Mouse (Mus musculus): Measurements from ENCODE around the gene Zkscan6. TPM values are rescaled to one million over a fixed set of nuclear protein-coding genes. Genes with fewer than 3 reads are reported as not detected.

Gene Zkscan6
- 10.2 and 10.6 TPM in 2 replicates for polyA plus RNA-seq (2012; rRNA removed)

DNA sequence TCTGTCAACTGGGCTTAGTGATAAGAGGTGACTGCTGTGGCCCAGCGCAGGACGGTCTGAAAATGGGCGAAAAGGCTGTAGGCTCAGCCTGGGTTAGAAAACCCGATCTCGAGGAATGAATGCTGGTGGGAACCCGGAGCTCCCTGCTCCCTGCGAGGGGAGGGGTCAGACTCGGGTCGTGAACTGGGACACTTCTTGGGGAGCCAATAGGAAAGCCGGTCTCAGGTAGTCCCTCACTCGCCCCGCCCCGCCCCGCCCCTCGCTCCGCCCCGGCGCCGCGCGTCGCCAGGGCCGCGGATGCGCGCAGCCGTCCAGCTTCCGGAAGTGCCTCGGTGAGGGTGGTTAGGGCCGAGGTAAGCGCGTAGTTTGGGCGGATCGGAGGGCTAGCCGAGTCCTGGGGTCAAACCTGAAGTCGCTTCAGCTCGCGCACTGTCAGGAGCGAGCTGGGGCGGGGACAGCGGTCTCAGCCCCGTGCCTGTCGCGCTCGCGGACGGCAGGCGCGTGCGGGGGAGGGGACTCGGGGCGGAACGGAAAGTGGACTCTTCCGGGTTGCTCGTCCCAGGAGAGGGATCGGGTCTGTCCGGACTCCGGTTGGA is at the start of gene Zkscan6:
Gene Zkscan6 (plus strand): TSS at position 267 of the 596 bp plus-strand sequence.
- peak; percentile 69 to 85 for DNase-seq (ENCODE audit: extremely low spot score in 1 of 2, low spot score in 1 of 2)

DNA sequence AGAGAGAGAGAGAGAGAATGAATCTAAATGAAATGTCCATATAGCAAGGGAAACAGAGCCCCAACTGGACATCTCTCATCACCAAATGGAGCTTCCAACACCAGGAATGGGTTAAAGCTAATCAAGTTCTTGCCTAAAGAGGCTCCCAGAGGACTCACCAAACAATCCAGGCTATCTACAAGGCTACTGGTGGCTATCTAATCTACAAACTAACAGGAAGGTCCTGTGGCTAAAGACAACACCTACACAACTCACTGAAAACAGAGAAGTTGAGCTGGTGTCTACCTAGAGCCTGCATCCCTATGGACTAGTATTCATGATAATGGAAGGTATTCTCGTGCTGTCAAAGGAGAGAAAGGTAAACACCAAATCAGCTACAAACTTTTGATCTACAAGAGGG is 47.6 kb upstream of the Zkscan6 start:
- no peak for DNase-seq (ENCODE audit: extremely low spot score in 1 of 2, low spot score in 1 of 2)

DNA sequence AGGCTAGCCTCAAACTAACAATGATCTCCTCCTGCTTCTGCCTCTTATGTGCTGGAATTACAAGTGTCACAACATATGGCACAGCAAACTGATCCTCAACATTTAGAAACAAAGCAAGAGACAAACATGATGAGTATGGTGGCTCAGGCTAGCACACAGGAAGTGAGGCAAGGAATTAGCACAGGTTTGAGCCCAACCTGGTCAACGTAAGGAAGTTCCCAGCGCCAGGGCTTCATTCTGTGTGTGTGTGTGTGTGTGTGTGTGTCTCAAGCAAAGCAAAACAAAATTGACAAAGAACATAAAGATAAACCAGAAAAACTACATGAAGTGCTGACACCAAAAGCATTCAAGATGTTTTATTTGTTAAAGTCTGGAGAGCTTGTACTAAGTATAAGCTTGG is 46.1 kb upstream of the Zkscan6 start:
- no peak for DNase-seq (ENCODE audit: extremely low spot score in 1 of 2, low spot score in 1 of 2)

DNA sequence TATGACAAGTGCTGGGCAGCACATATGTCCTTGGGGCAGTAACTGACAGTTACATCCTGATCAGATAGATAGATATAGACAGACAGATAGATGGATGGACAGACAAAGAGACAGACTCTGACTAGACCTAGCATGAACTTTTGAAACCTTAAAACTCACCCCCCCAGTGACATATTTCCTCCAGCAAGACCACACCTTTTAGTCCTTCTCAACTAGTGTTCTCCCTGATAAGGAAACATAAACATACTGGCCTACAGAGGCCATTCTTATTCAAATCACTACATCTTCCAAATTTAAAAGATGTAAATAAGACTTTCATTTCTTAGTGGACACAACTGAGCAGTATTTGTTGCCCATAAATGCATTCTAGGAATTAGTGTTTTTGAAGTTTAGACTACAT is 38.5 kb upstream of the Zkscan6 start:
- no peak for DNase-seq (ENCODE audit: extremely low spot score in 1 of 2, low spot score in 1 of 2)

DNA sequence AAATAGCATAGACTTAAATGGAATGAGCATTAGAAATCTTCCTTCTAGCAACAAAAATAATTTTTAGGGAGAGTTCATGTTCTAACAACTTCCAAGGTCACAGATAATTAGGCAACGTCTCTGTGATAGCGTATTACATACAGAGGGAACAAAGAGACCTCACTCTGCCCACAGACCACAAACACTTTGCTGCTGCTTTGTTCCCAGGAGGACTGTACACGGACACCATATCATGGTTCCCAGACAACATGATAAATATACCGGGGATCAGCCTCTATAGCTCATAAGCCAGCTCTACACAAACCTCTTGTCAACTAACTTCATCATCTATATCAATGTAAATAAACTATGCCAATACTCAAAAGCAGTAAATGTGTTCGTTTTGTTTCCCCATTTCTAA is 37.0 kb upstream of the Zkscan6 start:
- no peak for DNase-seq (ENCODE audit: extremely low spot score in 1 of 2, low spot score in 1 of 2)

DNA sequence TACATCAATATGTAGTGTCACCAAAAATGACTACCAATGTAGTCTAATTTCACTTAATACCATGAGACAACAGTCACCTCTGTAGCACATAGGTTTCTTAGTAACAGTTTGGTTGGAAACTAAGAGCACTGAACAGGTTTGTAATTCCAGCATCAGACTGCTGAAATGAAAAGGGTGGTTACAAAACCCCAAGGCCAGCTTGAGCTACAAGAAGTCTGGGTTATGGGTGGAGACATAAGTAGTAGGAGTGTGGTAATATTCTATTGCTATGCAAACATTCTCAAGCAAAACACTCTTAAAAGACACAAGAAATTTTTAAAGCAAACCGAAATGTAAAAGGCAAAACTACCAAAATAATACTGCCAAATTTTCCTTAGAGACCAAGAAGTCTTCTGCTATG is 35.4 kb upstream of the Zkscan6 start:
- no peak for DNase-seq (ENCODE audit: extremely low spot score in 1 of 2, low spot score in 1 of 2)

DNA sequence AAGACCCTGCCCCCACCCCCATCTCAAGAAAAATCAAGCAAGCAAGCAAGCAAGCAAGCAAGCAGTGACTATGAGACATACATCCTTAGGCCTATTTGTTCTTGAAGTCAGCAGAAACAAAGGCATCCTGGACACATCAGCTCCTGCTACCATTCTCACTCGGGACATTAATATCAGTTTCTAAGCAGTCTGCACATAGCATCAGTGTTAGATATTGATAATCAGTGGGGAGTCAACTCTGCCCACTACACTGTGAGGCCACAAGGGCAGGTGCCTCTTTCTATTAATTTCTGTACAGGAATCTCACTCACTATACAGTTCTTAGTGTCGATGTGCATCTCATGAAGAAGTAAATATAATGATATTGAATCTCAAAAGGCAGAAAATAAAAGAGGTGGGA is 33.4 kb upstream of the Zkscan6 start:
- DNase-seq (ENCODE audit: extremely low spot score in 1 of 2, low spot score in 1 of 2) = no peak

DNA sequence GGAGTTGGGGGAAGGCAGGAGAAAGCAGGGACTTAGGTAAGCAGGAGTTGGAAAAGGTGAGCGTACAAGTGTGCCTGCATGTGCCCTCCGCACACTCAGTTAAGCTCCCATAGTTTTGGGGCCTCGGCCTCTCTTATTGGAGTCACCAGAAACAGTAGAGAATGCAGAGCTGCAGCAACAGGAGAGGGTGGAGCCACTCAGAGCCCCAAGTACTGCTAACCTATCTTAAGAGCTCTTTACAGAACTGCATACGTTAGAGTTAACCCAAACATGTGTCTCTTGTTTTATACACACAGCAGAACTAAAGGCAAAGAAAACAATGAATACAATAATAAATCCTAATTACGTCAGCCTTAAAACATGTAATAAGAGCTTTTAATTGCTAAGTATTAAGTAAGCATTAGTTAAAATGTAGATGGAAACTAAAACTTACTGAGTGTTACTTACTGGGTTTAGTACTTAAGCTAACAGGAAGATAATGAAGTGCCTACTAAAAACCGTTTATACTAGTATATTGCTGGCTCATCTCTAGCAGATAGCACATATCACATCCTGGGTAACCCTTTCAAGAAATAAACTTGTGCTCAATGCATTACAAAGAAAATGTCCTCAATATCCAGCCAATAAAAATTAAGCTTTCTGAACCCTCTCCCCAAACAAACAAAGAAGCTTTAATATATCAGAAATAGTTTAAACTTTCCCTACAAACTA is 32.9 kb upstream of the Zkscan6 start:
- DNase-seq (ENCODE audit: extremely low spot score in 1 of 2, low spot score in 1 of 2) = no peak

DNA sequence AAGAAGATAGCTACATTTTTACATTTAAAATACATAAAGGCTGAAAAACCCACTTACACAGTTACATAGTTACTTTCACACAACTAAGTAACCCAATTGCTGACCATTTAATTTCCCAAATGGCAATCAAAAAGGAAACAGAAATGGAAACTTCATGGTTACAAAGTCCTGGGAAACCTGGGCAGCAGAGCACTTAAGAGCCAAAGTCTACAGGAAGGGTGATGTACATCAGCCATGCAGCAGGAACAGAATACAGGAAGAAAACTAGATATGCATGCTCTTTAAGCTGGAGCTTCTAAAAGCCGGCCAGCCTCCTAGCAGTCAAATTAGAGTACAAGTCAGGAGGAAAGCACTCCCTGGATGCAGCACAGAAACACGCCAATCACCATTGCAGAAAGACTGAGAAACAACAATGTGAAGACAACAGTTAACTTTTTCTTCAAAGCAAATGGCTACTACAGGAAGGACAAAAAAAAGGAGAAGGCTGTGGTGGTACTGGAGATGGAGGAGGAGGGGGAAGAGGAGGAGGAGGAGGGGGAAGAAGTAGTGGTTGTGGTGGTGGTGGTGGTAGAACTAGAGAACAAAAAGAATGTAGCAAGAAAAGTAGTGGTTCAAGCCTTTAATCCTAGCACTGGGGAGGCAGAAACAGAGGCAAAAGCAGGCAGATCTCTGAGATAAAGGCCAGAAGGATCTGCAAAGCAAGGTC is 29.9 kb upstream of the Zkscan6 start:
- no peak for DNase-seq (ENCODE audit: extremely low spot score in 1 of 2, low spot score in 1 of 2)

DNA sequence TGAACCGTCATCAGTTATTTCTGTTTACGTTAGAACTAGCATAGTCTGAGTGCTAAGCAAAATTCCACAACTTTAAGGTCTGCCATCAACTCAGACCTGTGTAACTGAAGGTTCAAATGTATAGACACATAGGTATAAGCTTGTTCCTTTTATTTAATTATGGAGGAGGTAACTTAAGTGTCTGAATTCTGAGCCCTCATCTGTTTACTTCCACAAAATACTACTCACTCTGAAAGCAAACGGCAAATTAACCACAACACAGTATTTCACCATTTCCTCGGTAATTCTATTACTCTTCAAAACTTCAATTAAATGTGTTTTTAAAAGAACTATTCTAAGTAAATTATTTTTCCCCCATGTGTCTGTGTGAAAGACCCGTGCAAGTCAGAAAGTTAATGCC is 29.2 kb upstream of the Zkscan6 start:
- DNase-seq (ENCODE audit: extremely low spot score in 1 of 2, low spot score in 1 of 2) = no peak

DNA sequence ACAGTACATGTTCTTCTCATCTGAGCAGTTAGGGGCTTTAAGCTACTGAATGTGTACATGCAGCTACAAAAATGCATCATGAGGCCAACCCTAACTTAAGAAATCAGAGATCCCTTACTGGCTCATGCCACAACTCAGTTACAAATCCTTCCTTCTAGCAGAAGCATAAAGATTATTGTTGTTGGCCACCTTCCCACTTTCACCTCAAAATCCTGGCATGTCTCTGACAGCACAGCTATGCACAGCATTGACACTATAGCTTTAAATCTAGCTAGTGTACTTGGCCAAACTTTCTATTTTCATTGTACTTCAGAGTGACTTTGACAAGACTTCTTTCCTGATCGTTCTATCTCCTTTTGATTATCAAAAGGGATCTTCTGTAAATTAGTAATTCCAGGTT is 27.9 kb upstream of the Zkscan6 start:
- DNase-seq (ENCODE audit: extremely low spot score in 1 of 2, low spot score in 1 of 2) = no peak

DNA sequence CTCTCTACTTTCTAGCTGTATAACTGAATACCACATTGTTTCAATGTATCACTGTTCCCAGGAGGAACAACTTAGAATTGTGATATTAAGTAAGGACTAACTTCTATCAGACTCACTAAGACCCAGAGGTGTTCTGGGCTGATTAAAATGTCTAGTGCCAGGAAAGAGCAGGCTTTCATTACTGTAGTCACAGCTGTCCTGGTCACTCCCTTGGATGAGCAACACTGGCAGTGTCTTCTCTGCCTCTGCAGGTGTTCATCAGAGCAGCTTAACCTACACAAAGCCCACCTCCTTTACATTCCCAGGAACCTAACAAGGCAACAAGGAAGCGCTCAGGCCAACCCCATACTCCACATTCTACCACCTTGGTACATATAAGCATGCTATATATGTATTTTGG is 27.4 kb upstream of the Zkscan6 start:
- DNase-seq (ENCODE audit: extremely low spot score in 1 of 2, low spot score in 1 of 2) = no peak

DNA sequence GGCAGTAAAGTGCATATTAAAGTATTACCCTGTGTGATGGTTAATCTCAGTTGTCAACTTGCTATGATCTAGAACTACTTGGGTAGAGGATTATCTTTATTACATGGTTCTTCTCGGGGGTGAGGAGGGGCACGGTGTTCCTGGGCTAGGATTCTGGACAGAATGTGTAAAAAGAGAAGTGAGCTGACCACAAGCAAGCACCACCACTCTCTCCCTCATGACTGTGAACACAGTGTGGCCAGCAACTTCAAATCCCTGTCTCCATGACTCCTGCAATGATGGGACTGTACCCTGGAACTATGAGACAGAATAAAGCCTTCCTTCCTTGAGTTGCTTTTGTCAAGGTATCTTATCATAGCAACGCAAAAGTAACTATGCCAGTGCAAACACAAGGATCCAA is 25.4 kb upstream of the Zkscan6 start:
- DNase-seq (ENCODE audit: extremely low spot score in 1 of 2, low spot score in 1 of 2) = no peak

DNA sequence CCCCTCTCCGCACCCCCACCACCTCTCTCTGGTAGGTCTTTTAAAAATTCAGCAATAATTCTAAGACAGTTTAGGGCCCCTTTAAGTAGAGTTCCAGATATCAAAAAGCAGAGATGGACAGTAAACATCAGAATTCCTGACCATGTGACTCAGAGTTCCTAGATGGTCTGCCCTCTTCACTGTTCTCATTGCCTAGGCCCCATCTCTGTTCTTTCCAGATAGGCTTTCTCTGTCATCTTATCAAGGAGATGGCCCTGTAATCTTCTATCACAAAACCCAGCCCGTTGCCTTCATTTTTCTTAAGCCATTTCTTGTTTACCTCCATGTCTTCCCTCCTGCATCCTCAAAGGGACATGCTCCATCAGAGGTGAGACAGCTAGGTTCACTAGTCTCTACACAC is 20.8 kb upstream of the Zkscan6 start:
- no peak for DNase-seq (ENCODE audit: extremely low spot score in 1 of 2, low spot score in 1 of 2)

DNA sequence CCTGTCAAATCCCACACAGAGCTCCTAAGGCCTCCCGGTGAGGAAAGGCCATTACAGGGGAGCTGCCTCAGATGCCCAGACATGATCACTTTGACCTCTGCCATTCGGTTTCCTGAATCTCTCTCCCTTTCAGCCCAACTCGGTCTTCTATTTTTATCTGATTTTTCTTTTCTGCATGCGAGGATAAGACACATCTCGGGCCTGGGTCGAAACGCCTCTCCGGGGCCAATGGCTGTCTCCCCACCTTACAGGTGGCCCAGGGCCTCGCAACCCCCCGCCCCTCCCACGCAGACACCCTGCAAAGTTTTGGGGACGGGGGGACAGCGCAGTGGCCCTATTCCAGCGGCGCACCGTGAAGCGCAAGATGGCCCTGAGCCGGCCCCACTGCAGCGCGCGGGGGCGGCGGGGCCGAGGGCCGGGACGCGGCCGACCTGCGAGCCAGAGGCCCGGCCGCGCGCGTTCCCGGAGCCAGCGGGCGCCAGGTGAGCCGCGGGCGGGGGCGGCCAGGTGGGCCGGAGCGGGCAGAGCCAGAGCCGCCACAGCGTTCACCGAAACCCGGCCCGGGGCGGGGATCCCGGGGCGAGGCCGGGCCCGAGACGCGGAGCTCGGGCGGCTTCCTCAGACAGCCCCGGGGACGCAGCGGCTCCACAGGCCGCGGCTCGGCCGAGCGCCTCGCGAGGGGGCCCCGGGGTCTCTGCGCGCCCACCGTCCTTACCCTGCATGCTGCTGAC is 19.4 kb upstream of the Zkscan6 start:
- no peak for DNase-seq (ENCODE audit: extremely low spot score in 1 of 2, low spot score in 1 of 2)

DNA sequence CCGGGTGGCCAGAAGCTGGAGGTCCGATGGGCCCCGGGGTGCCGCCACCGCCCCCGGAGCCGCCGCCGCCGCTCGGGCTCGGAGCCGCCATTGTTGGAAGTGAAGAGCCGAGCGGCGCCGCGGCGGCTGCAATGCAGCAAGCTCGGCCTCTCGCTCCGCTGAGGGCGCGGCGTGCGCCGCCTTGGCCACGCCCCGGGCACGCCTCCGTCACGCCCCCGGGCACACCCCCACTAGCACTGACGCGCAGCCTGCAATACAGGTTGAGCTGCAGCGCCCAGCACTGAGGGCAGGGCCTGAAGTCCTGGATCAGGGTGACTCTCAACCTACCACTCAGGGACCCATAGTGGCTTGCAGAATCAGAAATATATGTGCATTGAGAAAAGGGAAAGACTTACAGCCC is 18.8 kb upstream of the Zkscan6 start, which contains the start of gene Map2k4:
Gene Map2k4 (minus strand): TSS at position 144 of the 400 bp plus-strand sequence.
- DNase-seq (ENCODE audit: extremely low spot score in 1 of 2, low spot score in 1 of 2) = peak; percentile 81 to 93

DNA sequence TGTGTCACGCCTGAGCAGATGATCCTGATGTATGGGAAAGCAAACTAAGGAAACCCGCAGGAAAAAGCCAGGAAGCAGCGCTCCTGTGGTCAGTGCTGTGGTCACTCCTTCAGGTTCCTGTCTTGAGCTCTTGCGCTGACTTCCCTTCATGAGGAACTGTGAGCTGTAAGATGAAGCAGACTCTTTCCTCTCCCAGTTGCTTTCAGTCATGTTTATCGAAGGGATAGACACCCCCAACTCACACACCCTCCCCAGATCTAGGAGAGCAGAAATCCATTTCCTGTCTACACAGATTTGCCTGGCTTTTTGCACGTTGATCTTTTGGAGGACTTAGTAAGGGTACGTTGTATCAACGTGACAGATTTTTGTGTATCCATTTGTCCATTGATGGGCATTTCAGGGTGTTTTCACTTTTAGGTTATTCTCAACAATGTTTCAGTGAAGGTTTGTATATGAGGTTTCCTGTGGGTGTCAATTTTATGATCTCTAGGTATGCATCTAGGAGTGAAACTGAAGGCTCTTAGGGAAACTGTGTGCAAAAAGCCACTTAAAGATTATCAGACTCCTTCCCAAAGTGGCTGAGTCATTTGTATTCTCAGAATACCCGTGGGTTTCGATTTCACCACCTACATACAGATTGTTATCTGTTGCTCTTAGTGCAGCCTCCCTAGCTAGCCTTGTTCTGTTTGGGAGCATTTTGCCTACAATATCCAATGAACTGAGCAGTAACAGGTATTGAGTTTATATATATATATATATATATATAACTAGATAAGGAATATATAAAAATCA is 12.4 kb upstream of the Zkscan6 start:
- DNase-seq (ENCODE audit: extremely low spot score in 1 of 2, low spot score in 1 of 2) = no peak

DNA sequence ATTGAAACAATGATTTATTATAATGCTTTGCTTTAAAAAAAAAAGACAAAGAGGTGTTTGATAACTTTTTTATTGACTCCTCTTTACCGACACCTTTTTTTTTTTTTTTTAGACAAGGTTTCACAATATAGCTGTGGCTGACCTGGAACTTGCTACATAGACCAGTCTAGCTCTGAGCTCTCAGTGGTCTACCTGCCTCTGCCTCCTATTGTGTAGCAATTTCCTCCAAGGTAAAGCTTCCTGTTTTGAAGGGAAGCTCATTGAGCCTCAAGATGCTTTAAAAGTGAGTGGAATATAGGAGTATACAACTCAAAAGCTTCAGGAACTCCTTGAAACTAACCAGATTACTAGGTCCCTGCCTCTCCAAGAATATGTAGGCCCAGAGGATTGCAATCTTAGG is 11.1 kb upstream of the Zkscan6 start:
- DNase-seq (ENCODE audit: extremely low spot score in 1 of 2, low spot score in 1 of 2) = no peak

DNA sequence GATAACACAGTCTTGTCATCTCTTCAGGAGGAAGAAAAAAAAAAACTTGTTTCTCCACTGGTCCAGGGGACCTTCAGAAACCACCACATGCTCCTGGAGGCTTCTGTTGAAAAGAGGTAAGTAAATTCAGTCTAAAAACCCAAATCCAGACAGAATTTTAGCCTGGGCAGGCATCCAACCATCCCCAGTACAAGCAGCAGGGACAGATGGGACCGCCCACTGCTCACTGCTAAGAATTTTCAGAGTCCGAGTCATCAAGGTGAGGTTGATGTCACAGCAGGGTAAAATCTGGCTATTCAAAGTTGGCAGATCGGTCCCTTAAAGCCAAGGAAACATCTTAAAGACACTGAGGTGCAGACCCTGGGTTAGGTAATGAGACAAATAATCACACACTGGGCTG is 5.1 kb upstream of the Zkscan6 start:
- DNase-seq (ENCODE audit: extremely low spot score in 1 of 2, low spot score in 1 of 2) = peak; percentile 85 to 92

DNA sequence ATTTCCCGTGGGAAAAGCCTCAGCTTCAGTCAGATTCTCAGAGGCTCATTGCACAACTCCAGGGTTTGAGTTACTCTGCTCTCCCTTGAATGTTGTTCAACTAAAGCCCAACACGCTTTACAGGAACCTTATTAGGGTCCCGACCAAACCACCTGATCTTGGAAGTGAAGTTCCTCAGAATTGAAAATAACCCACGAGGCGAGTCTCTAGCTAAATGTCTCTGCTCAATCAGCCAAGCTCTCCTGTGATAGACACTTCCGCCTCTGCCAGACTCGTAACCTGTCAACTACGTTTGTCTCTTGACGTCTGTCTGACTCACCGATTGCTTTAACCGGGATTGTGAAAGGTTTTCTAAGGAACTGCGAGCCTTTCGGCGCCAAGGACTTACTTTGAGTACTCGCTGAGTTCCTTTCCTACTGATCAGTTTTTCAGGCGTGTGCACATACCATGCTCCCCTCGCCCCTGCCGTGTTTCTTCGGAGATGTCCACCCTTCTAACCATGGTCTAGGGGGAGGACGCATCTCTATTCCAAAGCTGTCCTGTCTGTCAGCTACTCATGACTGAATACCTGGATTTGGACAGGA is 562 bp upstream of the Zkscan6 start:
- DNase-seq (ENCODE audit: extremely low spot score in 1 of 2, low spot score in 1 of 2) = peak in 1 of 2 experiments; percentile 52
